Mouse (Mus musculus): Measurements from ENCODE around the gene Dpp6.

The Dpp6 gene

DNA sequence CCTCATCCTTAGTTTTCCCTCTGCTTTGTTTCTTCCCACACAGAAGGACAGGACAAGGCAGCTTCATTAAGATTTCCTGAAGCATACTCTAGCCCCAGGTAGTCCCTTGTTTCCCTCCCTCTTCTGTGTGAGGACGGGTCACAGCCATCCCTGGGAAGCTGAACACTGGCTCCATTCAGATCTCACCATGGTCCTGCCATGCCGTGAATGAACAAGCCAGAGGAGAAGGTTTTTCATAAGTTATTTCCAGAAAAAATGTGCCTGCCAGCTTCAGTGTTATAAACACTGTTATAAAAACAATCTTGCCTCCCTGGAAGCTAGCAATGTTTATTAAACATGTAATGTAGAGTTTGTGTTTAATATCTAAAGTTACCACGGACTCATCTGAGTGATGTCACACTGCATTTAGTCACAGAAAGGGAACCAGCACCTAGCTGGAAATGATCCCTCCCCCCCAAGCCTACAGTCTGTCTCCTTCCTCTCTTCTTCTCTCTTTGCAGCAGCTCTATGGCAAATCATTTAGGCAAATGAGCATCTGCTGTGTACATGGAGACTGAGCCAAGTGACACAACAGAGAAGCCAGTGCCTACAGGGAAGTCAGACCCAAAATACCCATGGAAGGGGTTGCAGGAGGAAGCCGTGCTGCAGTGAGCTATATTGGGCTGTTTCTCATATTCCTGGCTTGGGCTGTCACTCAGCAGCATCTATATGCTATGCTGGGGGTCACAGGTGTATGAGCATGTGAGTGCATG is 128.3 kb downstream of the Dpp6 start:
- DNase-seq (ENCODE audit: low spot score in 2 of 2) = peak; percentile 17 to 28

DNA sequence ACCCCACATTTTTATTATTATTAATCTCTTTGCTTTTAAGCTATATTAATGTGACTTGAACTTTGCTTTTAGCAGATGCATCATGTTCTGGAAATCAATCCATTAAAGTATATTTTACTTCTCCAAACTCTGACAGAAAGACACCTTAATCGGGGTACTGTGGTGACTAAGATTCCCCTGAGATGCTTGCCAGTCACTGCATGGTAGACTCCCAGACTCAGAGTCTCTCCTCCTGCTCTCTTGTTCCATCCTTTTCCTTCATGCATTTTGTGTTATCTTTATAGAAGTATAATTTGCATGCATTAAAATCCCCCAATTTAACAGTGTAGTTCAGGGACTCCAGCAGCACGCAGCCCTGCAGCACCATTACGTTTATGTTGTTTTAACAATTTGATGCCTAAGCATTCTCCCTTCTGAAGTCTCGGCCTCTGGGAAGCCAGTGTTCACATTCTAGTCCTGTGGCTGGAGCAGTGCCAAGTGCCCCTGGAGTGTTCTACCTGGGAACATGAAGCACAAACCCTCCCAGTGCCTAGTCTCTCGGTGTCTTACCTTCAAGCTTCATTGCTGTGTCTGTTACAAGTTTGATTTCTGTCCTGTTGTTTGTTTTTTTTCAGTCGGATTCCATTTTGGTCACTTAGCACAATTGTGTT is 153.1 kb downstream of the Dpp6 start:
- DNase-seq (ENCODE audit: low spot score in 2 of 2) = no peak

DNA sequence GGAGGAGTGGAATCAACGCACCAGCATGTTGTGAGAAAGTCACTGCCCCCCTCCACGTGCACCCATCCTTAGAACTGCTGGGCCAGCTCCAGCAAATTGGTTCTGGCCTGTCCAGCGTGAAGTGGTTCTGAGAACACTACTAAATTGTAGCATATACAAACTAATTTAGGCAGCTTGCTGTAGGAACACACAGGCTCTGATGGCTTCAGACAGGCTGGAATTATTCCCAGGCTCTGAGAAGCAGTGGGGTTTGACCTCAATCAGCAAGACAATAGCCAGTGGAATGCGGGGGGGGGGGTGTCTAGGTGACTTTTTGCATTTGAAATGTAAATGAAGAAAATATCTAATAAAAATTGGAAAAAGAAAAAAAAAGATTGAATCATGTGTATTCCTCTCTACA is 156.2 kb downstream of the Dpp6 start:
- DNase-seq (ENCODE audit: low spot score in 2 of 2) = no peak

DNA sequence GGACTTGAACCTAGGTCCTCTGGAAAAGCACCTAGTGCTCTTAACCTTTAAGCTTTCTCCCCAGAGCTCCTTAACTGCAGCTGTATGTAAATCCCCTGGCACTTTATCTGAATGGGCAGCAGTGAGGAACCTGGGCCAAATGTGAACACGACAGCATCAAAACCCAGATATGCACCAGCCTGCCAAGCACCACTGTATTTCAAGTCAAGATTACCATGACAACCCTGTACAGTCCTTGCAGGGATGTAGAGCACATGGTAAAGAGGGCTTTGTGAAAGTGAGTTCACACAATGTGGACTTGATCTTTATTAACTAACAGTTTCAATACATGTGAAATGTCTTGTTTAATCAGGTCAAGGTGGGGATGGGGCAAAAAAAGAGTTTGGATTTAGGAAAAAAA is 162.3 kb downstream of the Dpp6 start:
- no peak for DNase-seq (ENCODE audit: low spot score in 2 of 2)

DNA sequence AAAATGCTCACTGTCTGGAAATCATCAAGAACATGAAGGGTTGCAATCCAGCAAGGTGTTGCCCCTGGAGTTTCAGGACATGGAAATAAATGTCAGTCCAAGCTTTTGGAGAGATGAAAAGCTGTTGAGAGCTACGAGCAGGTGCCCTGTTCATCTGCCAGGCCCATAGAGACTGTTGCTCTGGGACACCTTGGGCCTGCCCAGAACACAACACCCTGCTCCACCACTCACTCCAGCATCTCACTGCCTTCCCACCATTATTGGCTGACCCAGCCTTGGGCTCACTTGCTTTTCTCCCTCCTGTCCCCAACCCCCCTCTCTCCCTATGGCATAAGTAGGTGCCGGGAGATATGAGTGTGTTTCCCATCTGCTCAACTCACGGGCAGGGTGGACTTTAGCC is 162.8 kb downstream of the Dpp6 start:
- no peak for DNase-seq (ENCODE audit: low spot score in 2 of 2)

DNA sequence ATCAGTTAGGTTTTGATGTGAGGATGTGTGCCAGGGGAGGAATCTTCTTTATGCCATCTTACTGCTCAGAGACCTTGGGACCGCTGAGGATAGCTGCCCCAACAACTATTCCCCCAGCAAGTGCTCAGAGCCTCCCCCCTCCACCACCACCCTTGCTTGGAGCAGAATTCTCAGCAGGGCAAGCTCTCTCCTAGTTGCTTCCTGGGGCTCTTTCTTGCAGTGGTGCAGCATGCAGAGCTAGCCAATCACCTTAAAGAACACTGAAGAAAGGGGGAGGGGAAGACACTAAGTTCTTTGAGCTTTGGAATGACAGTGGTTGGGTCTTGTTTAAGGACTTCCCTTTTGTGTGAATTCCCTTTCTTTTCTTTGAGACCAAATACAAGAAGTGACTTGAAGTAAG is 168.1 kb downstream of the Dpp6 start:
- no peak for DNase-seq (ENCODE audit: low spot score in 2 of 2)

DNA sequence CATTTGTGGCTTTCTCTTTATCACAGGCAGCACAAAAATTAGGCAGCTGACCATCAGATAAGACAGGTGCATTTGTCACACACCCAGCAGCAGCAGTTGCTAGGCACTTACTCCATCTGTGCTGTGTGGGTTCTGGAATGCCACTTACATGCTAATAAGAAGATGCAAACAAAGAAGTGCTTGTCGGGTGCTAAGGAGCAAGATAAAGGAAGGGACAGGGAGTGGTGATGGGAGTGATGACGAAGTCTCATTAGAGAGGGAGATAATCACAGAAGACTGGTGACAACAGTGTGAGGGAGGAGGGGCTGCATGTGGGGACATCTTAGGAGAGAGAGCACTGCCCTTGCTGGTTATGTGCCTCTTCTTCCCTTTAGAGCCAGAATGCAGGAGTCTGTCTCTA is 174.6 kb downstream of the Dpp6 start:
- no peak for DNase-seq (ENCODE audit: low spot score in 2 of 2)

DNA sequence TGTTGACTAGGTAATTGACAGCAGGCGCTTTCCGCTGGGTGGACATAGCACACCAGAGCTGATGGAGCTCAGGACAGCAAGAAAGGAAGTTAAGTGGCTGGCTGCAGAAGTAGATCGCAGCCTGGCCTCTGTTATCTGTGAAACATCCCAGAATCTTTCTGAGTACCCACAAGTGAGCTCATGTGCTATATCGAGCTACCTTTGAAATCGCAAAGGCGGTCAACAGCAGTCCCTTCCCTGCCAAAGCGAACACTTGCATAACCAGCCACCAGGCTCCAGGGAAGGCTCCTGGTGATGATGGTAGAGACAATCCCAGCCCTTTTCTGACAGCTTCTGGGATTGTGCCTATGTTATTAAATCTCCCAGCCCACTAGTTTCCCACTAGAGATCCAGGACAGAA is 186.5 kb downstream of the Dpp6 start:
- no peak for DNase-seq (ENCODE audit: low spot score in 2 of 2)

DNA sequence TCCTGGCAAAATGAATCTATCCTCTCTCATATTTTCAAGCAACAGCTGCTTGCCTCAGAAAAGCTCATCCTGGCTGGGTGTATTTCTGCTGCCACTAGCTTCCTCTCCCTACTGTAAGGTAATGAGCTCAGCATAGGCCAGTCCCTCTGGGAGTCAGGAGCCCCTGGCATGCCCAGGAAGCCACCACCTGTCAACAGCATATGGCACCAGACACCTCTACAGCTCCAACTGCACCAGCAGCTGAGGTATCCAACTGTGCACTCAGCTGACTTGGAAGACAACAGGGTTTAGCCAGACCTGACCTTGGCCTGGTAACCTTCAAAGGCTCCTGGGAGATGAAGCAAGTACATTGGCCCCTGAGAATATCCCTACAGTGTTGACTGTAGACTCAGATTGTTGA is 192.2 kb downstream of the Dpp6 start:
- DNase-seq (ENCODE audit: low spot score in 2 of 2) = no peak

DNA sequence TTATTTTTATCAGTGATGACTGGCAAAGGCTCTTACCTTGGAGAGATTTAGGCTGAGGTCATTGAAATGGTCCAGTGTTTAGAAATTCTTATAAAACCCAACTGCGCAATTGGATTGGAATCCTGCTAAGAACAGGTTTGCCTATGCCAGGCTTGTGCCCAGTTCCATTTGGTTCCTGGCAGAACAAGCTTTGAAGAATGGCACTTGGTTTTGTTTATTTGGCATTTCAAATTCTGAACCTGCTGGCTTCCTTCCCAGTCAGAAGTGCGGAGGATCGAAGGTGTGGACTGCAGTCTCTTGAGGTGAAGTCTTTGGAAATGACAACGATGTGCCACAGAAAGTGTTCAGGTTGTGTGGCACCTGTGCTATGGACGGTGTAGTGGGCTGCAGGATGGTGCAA is 193.6 kb downstream of the Dpp6 start:
- DNase-seq (ENCODE audit: low spot score in 2 of 2) = no peak

DNA sequence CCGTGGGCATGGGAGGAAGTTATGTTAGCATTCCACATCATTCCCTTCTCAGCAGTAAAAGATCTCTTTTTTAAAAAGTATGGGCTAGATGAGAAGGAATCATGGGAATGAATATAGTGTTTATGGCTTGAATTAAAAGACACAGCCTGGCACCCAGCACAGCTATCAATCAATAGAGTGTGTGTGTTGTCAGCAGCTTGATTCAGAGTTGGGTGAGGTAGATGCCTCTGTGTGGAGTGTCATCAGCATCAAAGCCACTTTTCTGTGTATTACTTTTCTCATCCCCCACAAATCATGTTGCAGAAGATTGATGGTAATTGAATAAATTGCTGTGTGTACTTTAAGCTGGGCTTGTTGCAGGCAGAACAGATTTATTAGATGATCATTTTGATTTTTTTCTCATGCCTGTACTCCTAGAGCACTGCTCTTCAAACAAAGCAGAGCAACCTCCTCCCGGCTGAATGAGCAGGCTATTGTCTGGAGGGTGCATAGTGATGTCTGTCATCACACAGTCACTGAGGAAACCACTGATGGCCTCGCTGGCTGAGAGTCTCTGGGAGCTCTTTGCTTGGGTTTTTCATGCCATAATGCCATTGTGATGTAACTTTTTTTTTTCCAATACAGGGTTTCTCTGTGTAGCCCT is 201.4 kb downstream of the Dpp6 start:
- DNase-seq (ENCODE audit: low spot score in 2 of 2) = no peak

DNA sequence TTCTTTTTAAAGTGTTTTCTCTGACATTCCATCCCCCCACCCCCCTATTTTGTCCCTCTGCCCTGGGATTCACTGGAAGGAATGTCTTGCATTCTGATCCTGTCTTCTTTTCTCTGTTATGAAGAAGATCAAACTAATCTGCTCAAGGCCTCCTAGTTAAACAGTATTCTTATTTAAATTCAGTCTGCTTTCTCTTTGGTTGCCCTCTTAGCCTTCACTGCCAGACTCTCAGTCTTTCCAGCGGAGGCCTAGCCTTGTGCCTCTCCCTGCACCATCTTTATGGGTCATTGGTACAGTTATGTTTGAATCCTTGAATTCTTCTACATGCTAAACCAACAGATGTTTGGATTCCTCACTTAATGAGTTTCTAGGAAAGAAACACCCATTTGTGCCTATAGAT is 211.6 kb downstream of the Dpp6 start:
- DNase-seq (ENCODE audit: low spot score in 2 of 2) = no peak

DNA sequence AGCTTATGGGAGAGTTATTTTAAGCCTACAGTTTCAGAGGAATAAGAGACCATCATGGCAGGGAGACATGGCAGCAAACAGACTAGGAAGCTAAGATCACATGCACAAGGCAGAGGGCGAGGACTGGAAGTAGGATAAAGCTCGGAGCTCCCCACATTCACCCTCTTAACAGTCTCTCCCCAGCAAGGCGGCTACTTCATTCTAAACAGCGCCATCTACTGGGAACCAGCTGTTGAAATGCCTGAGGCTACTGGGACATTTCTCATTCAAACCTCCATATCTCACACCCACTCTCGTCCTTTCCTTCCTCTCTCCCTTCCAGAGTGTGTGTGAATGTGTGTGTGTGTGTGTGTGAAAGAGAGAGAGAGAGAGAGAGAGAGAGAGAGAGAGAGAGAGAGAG is 212.8 kb downstream of the Dpp6 start:
- no peak for DNase-seq (ENCODE audit: low spot score in 2 of 2)

DNA sequence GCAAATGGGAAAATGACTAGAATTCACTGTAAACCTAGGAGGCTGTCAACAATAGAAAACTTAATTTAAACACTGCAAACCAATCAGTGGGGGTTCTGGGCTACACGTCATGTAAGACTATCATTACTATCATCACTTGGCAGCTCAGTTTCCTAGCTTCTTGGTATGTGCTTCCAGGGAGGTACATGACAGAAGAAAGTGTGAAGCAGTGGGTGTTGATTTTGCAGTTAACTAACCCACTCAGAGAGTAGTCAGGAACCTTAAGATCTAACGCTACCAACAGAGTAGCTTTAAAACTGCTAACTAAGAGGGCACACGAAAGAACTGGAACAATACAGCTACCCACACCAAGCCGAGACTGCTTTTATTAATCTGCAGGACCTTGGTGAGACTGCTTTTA is 217.9 kb downstream of the Dpp6 start:
- DNase-seq (ENCODE audit: low spot score in 2 of 2) = no peak

DNA sequence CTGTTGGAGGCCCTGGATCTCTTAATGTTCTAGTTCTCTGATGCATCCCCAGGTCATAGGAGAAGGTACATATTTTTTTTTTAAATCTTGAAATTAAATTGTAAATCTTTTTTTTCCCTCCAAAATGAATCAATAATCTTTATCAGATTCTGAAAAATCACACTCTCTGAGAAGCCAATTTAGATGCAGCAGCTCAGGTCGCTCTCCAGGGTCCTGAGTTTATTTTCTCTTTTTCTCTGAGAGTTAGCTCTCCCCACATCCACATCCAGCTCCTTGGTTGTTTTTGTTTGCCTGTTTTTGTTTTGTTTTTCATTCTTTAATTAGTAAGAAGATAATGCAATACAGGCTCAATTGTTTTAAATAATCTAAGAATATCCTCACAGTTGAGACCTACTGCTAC is 218.3 kb downstream of the Dpp6 start:
- DNase-seq (ENCODE audit: low spot score in 2 of 2) = no peak

DNA sequence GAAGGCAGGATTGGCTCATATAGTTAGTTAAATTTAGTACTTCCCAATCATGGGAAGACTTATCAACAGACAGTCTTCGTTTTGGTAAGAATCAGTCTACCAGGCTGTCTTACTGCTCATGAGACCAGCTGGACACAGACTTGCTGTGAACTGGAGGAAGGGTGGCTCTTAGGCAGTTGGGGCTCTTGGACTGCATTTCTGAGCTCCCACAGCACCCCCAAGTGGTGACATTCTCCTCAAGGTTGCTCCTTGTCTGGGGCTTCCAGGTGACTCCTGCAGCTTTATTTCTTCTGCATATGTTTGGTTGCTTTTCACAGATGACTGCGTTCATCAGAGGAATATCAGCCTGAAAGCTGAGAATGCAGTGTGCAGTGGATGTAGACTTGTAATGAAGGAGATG is 218.9 kb downstream of the Dpp6 start:
- DNase-seq (ENCODE audit: low spot score in 2 of 2) = peak in 1 of 2 experiments; percentile 22

DNA sequence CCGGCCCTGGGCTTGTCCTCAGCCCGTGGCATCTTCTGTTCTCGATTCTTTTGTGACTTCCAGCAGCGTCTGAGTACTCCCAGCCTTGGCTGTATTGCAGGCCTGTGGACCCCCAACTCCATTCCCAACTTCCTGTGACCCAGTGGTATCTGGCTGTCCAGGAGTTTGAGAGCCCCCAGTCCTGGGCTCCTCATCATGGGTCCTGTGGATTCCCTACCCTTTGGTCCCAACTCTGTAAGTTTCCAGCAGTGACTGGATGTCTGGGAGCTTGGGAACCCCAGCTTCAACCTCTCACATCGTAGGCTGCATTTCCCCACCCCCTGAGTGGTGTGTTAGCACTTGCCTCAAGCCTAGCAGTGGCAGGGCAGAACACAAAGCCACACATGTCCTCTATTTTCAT is 220.8 kb downstream of the Dpp6 start:
- DNase-seq (ENCODE audit: low spot score in 2 of 2) = no peak

DNA sequence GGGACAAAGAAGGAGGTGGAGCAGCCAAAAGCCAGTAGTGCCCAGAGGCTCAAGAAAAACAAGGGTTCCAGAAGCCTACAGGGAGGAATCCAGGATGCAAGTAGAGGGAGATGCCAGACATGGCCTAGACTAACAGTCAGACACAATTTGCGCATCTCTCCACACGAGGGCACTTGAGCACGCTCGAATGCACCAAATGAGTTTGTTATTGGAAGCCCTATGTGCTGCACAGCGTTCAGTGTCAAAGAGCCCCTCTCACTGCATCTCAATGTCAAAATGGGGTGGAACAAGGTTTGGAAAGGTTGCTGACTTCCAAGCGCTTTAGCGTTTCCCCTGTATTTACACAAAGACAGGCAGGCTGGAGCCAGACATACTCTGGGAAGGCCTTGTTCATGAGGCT is 231.2 kb downstream of the Dpp6 start:
- peak; percentile 68 to 77 for DNase-seq (ENCODE audit: low spot score in 2 of 2)

DNA sequence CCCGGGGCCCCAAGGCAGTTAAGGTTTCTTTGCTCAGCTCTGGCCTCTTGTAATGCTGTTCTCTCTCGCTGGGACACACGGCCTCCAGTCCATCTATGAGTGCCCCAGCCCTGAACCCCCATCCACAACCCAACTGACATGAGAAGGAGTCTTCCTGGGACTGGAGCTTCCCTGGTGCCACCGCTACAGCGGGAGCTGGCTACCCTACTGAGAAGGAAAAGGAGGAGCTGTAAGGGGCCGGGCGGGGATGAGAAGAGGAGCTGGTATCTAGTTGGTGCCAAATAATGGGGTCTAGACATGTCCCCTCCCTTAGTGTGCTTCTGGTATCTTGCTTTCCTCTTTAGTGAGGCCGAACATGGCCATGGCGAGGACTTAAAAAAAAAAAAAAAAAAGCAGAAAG is 231.9 kb downstream of the Dpp6 start:
- peak in 1 of 2 experiments; percentile 15 for DNase-seq (ENCODE audit: low spot score in 2 of 2)

DNA sequence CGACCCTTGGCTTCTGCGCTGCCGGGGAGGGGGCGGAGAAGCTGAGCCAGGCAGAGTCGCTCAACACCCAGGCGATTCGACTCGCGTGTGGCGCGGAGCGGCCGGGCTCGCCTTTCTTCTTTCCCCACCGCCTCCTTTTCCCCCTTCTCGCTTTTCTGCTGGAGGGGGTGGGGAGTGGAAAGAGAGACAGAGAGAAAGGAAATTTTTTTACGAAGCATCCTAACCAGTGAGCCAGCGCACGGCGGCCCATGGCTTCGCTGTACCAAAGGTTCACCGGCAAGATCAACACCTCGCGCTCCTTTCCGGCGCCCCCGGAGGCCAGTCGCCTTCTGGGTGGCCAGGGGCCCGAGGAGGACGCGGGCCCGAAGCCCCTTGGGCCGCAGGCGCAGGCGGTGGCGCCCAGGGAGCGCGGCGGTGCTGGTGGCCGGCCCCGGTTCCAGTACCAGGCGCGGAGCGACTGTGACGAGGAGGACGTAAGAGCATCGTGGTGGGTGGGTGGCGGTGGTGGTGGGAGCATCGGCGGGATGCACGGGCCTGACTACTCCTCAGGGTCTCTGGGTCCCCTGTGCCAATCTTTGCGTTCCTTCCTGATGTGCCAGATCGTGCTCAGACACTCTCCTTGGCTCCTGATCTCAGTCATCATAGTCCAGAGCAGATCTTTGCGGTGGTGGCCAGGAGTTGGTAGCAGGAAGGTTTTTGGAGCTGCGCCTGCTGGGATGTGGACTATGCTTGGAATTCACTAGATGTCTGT is 232.5 kb downstream of the Dpp6 start:
- peak; percentile 22 to 33 for DNase-seq (ENCODE audit: low spot score in 2 of 2)

DNA sequence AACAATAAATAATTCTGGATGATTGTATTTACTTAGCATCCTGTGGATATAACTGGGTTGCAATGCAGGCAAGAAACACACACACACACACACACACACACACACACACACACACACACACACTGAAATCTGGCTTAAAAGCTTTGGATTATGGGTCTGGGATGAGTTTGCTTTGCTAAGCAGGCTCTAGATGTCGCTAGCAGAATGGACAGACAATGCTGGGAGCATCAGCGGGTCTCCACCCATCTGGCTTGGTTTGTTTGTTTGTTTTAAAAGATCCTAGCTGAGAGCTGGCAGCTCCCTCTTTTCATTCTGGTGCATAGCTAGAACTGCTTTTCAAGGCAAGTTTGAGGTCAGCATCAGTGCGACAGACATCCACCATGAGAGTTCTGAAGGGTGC is 234.2 kb downstream of the Dpp6 start:
- no peak for DNase-seq (ENCODE audit: low spot score in 2 of 2)

DNA sequence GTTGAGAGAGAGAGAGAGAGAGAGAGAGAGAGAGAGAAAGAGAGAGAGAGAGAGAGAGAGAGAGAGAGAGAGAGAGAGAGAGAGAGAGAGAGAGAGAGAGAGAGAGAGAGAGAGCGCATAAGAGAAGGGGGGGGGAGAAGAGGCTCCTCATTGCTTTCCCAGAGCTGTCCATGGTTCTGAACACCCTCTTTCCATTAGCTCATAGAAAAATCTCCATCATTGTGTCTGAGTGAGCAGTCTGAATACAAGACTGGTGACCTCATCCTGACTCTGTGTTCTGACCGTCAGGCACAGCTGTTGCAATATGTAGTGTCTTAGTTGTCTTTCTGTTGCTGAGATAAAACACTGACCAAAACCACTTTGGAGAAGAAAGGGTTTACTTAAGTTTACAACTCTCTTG is 235.4 kb downstream of the Dpp6 start:
- DNase-seq (ENCODE audit: low spot score in 2 of 2) = no peak

DNA sequence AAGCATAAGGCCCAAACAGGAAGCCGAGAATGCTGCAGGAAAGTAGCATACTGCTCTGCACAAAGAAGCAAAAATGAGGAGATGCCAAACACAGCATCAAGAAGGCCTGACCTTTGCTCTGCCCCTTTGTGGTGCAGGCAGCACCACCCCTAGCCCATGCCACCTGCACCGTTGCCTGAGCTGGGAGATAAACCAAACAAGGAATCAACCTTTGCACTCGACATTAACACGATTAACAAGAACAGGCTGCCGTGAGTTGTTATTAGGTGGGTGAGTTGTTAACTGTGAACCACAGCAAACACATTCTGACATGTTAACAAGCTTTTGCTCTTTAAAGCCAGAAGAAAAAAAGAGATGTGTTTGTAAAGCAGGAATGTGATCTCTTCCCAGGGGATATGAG is 239.4 kb downstream of the Dpp6 start:
- DNase-seq (ENCODE audit: low spot score in 2 of 2) = no peak
